Mouse (Mus musculus): ENCODE measurements around the gene Ccdc158. TPM values are rescaled to one million over a fixed set of nuclear protein-coding genes. Genes with fewer than 3 reads are reported as not detected.

Ccdc158 gene
- total RNA-seq, 2 experiments from 2014 or later, result not detected

- no peak for DNase-seq
Observed at GRCm38 (mm10) chr5:92688124-92688523, 13.1 kb upstream of the Ccdc158 start.

- no peak for DNase-seq
Observed at GRCm38 (mm10) chr5:92684715-92685460, 9.8 kb upstream of the Ccdc158 start.

GRCm38 (mm10) chr5:92683871-92684475 lies 8.9 kb upstream of the Ccdc158 start:
- DNase-seq, result no peak

GRCm38 (mm10) chr5:92683351-92683807 lies 8.3 kb upstream of the Ccdc158 start, which contains the start of gene Shroom3:
Gene Shroom3, plus strand, starts transcription at chr5:92683435.
- DNase-seq, result peak; percentile 23 to 38

- DNase-seq, result peak; percentile 42 to 43
Observed at GRCm38 (mm10) chr5:92682621-92683348, 7.7 kb upstream of the Ccdc158 start.

- no peak for DNase-seq
Observed at GRCm38 (mm10) chr5:92681861-92682260, 6.8 kb upstream of the Ccdc158 start.

- DNase-seq, result peak; percentile 29 to 47
Observed at GRCm38 (mm10) chr5:92679441-92679840, 4.4 kb upstream of the Ccdc158 start.

- no peak for DNase-seq
Observed at GRCm38 (mm10) chr5:92675574-92675920, 476 bp upstream of the Ccdc158 start.

GRCm38 (mm10) chr5:92666860-92667259 lies 8.2 kb downstream of the Ccdc158 start:
- DNase-seq, result no peak

GRCm38 (mm10) chr5:92664321-92664720 lies 10.8 kb downstream of the Ccdc158 start:
- DNase-seq, result no peak

GRCm38 (mm10) chr5:92656256-92656655 lies 18.8 kb downstream of the Ccdc158 start:
- peak; percentile 48 to 82 for DNase-seq

- DNase-seq, result no peak
Observed at GRCm38 (mm10) chr5:92640861-92641260, 34.2 kb downstream of the Ccdc158 start.

GRCm38 (mm10) chr5:92635891-92636290 lies 39.2 kb downstream of the Ccdc158 start:
- DNase-seq, result no peak

- DNase-seq, result no peak
Observed at GRCm38 (mm10) chr5:92634916-92635315, 40.2 kb downstream of the Ccdc158 start.

- no peak for DNase-seq
Observed at GRCm38 (mm10) chr5:92633526-92633925, 41.5 kb downstream of the Ccdc158 start.

- peak; percentile 12 to 14 for DNase-seq
Observed at GRCm38 (mm10) chr5:92627896-92628295, 47.2 kb downstream of the Ccdc158 start.

GRCm38 (mm10) chr5:92621883-92622282 lies 53.2 kb downstream of the Ccdc158 start:
- no peak for DNase-seq

- DNase-seq, result no peak
Observed at GRCm38 (mm10) chr5:92612756-92613155, 62.3 kb downstream of the Ccdc158 start.

GRCm38 (mm10) chr5:92607492-92608229 lies 67.4 kb downstream of the Ccdc158 start:
- DNase-seq, result no peak

- DNase-seq, result peak; percentile 56 to 62
Observed at GRCm38 (mm10) chr5:92604452-92605247, 70.4 kb downstream of the Ccdc158 start.

Measured in heart, adult 18-20 months (tissue).